Mouse (Mus musculus) skeletal muscle tissue, postnatal 0 days (tissue): ENCODE data around the gene Tent5a. TPM values are rescaled to one million over a fixed set of nuclear protein-coding genes. Genes with fewer than 3 reads are reported as not detected.

ENCODE experiments used
- polyA plus RNA-seq: library from polyadenylated mRNA; unstranded; fragments of >200 nt; fragmentation: Nextera tagmentation; extraction: Ambion mirVana; gene quantifications from 2 replicates; pipeline ENCODE4 v1.2.1, GENCODE M21; 2015

Tent5a gene
- polyA plus RNA-seq: 5.4 and 11.8 TPM in 2 replicates

GRCm38 (mm10) chr9:85327242-85328211, at the start of gene Tent5a:
Gene Tent5a, minus strand, starts transcription at chr9:85327348.

GRCm38 (mm10) chr9:85312473-85312872, 14.7 kb downstream of the Tent5a start, which contains the start of gene Gm11114:
Gene Gm11114, plus strand, starts transcription at chr9:85312773.

Other genes with a start within 250 kb of the Tent5a start
- gene Gm11114, start 14.6 kb downstream of the Tent5a start, polyA plus RNA-seq: not detected in 2 replicates